Mouse (Mus musculus) limb, embryonic 14.5 days (tissue): ENCODE data around the gene Vasp. TPM values are rescaled to one million over a fixed set of nuclear protein-coding genes. Genes with fewer than 3 reads are reported as not detected.

Experiments
- ATAC-seq: fragments of 200-750 bp; cut with Nextera tagmentation; 2 replicates; pipeline ENCODE4 v1.8.0; 2017; ENCODE audit warnings: low read depth, moderate number of reproducible peaks, moderate TSS enrichment; ENCODE audit not compliant: low FRiP score
- DNase-seq: peaks from one replicate; pipeline ENCODE4 v3.0.0-alpha.2; 2015; ENCODE audit warnings: low spot score
- H3K27ac ChIP-seq: fragments of 300-500 bp; sonication (generic); replicated peaks from 2 replicates; pipeline ENCODE4 v1.5.1; 2014; ENCODE audit warnings: low read depth, mild to moderate bottlenecking, low read length, moderate library complexity, mixed read lengths
- H3K27me3 ChIP-seq: fragments of 300-500 bp; sonication (generic); 2 replicates; pipeline ENCODE4 v1.6.1; 2014; ENCODE audit warnings: low read length, mixed read lengths; ENCODE audit not compliant: control insufficient read depth, insufficient read depth
- H3K36me3 ChIP-seq: fragments of 300-500 bp; sonication (generic); 2 replicates; pipeline ENCODE4 v1.6.1; 2014; ENCODE audit warnings: mild to moderate bottlenecking, low read length, moderate library complexity, mixed read lengths; ENCODE audit not compliant: control insufficient read depth, insufficient read depth
- H3K4me1 ChIP-seq: fragments of 300-500 bp; sonication (generic); 2 replicates; pipeline ENCODE4 v1.6.1; 2014; ENCODE audit warnings: antibody characterized with exemption, low read length, mixed read lengths; ENCODE audit not compliant: control insufficient read depth, insufficient read depth
- H3K4me2 ChIP-seq: fragments of 300-500 bp; sonication (generic); replicated peaks from 2 replicates; pipeline ENCODE4 v1.6.1; 2014; ENCODE audit warnings: low read depth, mild to moderate bottlenecking, low read length, moderate library complexity; ENCODE audit not compliant: severe bottlenecking
- H3K4me3 ChIP-seq: fragments of 300-500 bp; sonication (generic); replicated peaks from 2 replicates; pipeline ENCODE4 v1.5.1; 2014; ENCODE audit warnings: low read length
- H3K9ac ChIP-seq: fragments of 300-500 bp; sonication (generic); 2 replicates; pipeline ENCODE4 v1.6.1; 2014; ENCODE audit warnings: mild to moderate bottlenecking, low read depth, low read length, moderate library complexity; ENCODE audit not compliant: severe bottlenecking
- H3K9me3 ChIP-seq: fragments of 300-500 bp; sonication (generic); 2 replicates; pipeline ENCODE4 v1.6.1; 2016; ENCODE audit warnings: low read length; ENCODE audit not compliant: control insufficient read depth
- POLR2A ChIP-seq: fragments of 200-500 bp; IDR thresholded peaks from 2 replicates; pipeline ENCODE4 v1.8.0; 2012; ENCODE audit warnings: inconsistent platforms, mild to moderate bottlenecking, moderate library complexity, borderline replicate concordance; ENCODE audit not compliant: insufficient read depth, insufficient read length; ENCODE audit errors: extremely low read depth
- WGBS: fragments of 180-500 bp; shearing (Covaris S2); extraction: QIAGEN DNeasy Blood & Tissue Kit; methylation state at CpG from one replicate; pipeline ENCODE4 v1.1.7; 2014; 5-methylcytosine and 5-hydroxymethylcytosine counted together
- polyA plus RNA-seq, 2 experiments: library from polyadenylated mRNA; depleted of rRNA in 1 of 2; stranded (reverse) in 1 of 2; unstranded in 1 of 2; fragments of >200 nt; fragmentation: Nextera tagmentation in 1 of 2; extraction: Ambion mirVana in 1 of 2; gene quantifications; 2 replicates each; pipeline versions ENCODE4 v1.2.1 to v1.2.3; 2012 to 2014

The Vasp gene
- polyA plus RNA-seq, 2 experiments = 66.7 to 126 TPM

GRCm38 (mm10) chr7:19209494-19209893 lies 62.1 kb downstream of the Vasp start:
- Histone ChIP-seq H3K27ac (no peak overlapping the region), H3K9ac (no peak overlapping the region), H3K36me3 (peaks cover 14% of the 10 kb centered on the region; the same call in 1 of the 2 replicates), H3K27me3 (no peaks in the 10 kb centered on the region), H3K9me3 (no peaks in the 10 kb centered on the region), H3K4me2 (no peak overlapping the region), H3K4me1 (peaks cover 14% of the 10 kb centered on the region), H3K4me3 (no peak overlapping the region)
- WGBS = 79% methylated on average over 4 of the region's 4 CpGs
- no peak for TF ChIP-seq POLR2A
- no peak for ATAC-seq
- no peak for DNase-seq

- Histone ChIP-seq H3K9me3 (no peaks in the 10 kb centered on the region), H3K4me2 (no peak overlapping the region)
- 52% methylated on average over 7 of the region's 7 CpGs for WGBS
Measured at GRCm38 (mm10) chr7:19208944-19209472, 62.6 kb downstream of the Vasp start.

GRCm38 (mm10) chr7:19208201-19208910 lies 63.3 kb downstream of the Vasp start:
- DNase-seq = no peak
- Histone ChIP-seq H3K9me3 (no peaks in the 10 kb centered on the region), H3K4me2 (no peak overlapping the region), H3K4me1 (peaks cover 10% of the 10 kb centered on the region), H3K27me3 (no peaks in the 10 kb centered on the region), H3K4me3 (no peak overlapping the region), H3K9ac (no peak overlapping the region), H3K27ac (no peak overlapping the region), H3K36me3 (peaks cover 24% of the 10 kb centered on the region)
- 77% methylated on average over 13 of the region's 13 CpGs for WGBS
- no peak for ATAC-seq
- TF ChIP-seq POLR2A = no peak

More at GRCm38 (mm10) chr7:19208944-19209472, 62.6 kb downstream of the Vasp start:
- Histone ChIP-seq H3K27ac (no peak overlapping the region), H3K4me3 (no peak overlapping the region), H3K4me1 (peaks cover 10% of the 10 kb centered on the region), H3K27me3 (no peaks in the 10 kb centered on the region), H3K9ac (no peak overlapping the region), H3K36me3 (peaks cover 19% of the 10 kb centered on the region)
- no peak for ATAC-seq
- DNase-seq = peak; percentile 68
- TF ChIP-seq POLR2A = no peak

Other genes with a start within 250 kb of the Vasp start
- 5.3 and 6.7 TPM in 2 replicates for gene Foxa3, start 248.3 kb downstream of the Vasp start, polyA plus RNA-seq (2012; rRNA removed)
- gene Foxa3, start 248.3 kb downstream of the Vasp start, polyA plus RNA-seq (2014; fragmentation: Nextera tagmentation; extraction: Ambion mirVana) = 3.1 and 3.2 TPM in 2 replicates
- 97.0 and 113 TPM in 2 replicates for gene Sympk, start 247.4 kb downstream of the Vasp start, polyA plus RNA-seq (2012; rRNA removed)
- gene Sympk, start 247.4 kb downstream of the Vasp start, polyA plus RNA-seq (2014; fragmentation: Nextera tagmentation; extraction: Ambion mirVana) = 23.0 and 27.5 TPM in 2 replicates
- gene Rsph6a, start 217.1 kb downstream of the Vasp start, polyA plus RNA-seq (2012; rRNA removed) = 0.04 and 0.12 TPM in 2 replicates
- not detected in 2 replicates for gene Rsph6a, start 217.1 kb downstream of the Vasp start, polyA plus RNA-seq (2014; fragmentation: Nextera tagmentation; extraction: Ambion mirVana)
- 126 and 167 TPM in 2 replicates for gene Dmwd, start 195.6 kb downstream of the Vasp start, polyA plus RNA-seq (2012; rRNA removed)
- 21.8 and 26.5 TPM in 2 replicates for gene Dmwd, start 195.6 kb downstream of the Vasp start, polyA plus RNA-seq (2014; fragmentation: Nextera tagmentation; extraction: Ambion mirVana)
- 143 and 177 TPM in 2 replicates for gene Dmpk, start 188.0 kb downstream of the Vasp start, polyA plus RNA-seq (2012; rRNA removed)
- gene Dmpk, start 188.0 kb downstream of the Vasp start, polyA plus RNA-seq (2014; fragmentation: Nextera tagmentation; extraction: Ambion mirVana) = 33.1 and 37.1 TPM in 2 replicates
- 103 and 157 TPM in 2 replicates for gene Six5, start 177.2 kb downstream of the Vasp start, polyA plus RNA-seq (2012; rRNA removed)
- gene Six5, start 177.2 kb downstream of the Vasp start, polyA plus RNA-seq (2014; fragmentation: Nextera tagmentation; extraction: Ambion mirVana) = 19.1 and 20.3 TPM in 2 replicates
- 7.0 and 7.7 TPM in 2 replicates for gene Gm4969, start 153.4 kb downstream of the Vasp start, polyA plus RNA-seq (2012; rRNA removed)
- 2.5 and 4.0 TPM in 2 replicates for gene Gm4969, start 153.4 kb downstream of the Vasp start, polyA plus RNA-seq (2014; fragmentation: Nextera tagmentation; extraction: Ambion mirVana)
- 10.6 and 14.6 TPM in 2 replicates for gene Fbxo46, start 152.0 kb downstream of the Vasp start, polyA plus RNA-seq (2012; rRNA removed)
- 9.9 and 11.2 TPM in 2 replicates for gene Fbxo46, start 152.0 kb downstream of the Vasp start, polyA plus RNA-seq (2014; fragmentation: Nextera tagmentation; extraction: Ambion mirVana)
- gene Qpctl, start 122.5 kb downstream of the Vasp start, polyA plus RNA-seq (2012; rRNA removed) = 13.2 and 15.6 TPM in 2 replicates
- gene Qpctl, start 122.5 kb downstream of the Vasp start, polyA plus RNA-seq (2014; fragmentation: Nextera tagmentation; extraction: Ambion mirVana) = 11.1 and 12.1 TPM in 2 replicates
- 71.9 and 151 TPM in 2 replicates for gene Snrpd2, start 122.1 kb downstream of the Vasp start, polyA plus RNA-seq (2012; rRNA removed)
- 130 and 143 TPM in 2 replicates for gene Snrpd2, start 122.1 kb downstream of the Vasp start, polyA plus RNA-seq (2014; fragmentation: Nextera tagmentation; extraction: Ambion mirVana)
- 1.1 and 1.4 TPM in 2 replicates for gene Gipr, start 105.7 kb downstream of the Vasp start, polyA plus RNA-seq (2012; rRNA removed)
- 0.32 TPM in 1 of 2 replicates, not detected in the other for gene Gipr, start 105.7 kb downstream of the Vasp start, polyA plus RNA-seq (2014; fragmentation: Nextera tagmentation; extraction: Ambion mirVana)
- gene Eml2, start 95.4 kb downstream of the Vasp start, polyA plus RNA-seq (2012; rRNA removed) = 38.5 and 49.9 TPM in 2 replicates
- 1.5 and 3.6 TPM in 2 replicates for gene Eml2, start 95.4 kb downstream of the Vasp start, polyA plus RNA-seq (2014; fragmentation: Nextera tagmentation; extraction: Ambion mirVana)
- gene Gpr4, start 59.3 kb downstream of the Vasp start, polyA plus RNA-seq (2012; rRNA removed) = 9.2 and 15.5 TPM in 2 replicates
- gene Gpr4, start 59.3 kb downstream of the Vasp start, polyA plus RNA-seq (2014; fragmentation: Nextera tagmentation; extraction: Ambion mirVana) = 4.0 and 4.4 TPM in 2 replicates
- gene Opa3, start 43.5 kb downstream of the Vasp start, polyA plus RNA-seq (2012; rRNA removed) = 19.6 and 23.6 TPM in 2 replicates
- 27.5 and 31.7 TPM in 2 replicates for gene Opa3, start 43.5 kb downstream of the Vasp start, polyA plus RNA-seq (2014; fragmentation: Nextera tagmentation; extraction: Ambion mirVana)
- gene Ppm1n, start 8.2 kb upstream of the Vasp start, polyA plus RNA-seq (2012; rRNA removed) = not detected in 2 replicates
- gene Ppm1n, start 8.2 kb upstream of the Vasp start, polyA plus RNA-seq (2014; fragmentation: Nextera tagmentation; extraction: Ambion mirVana) = not detected in 2 replicates
- gene Rtn2, start 10.8 kb upstream of the Vasp start, polyA plus RNA-seq (2012; rRNA removed) = 44.3 and 59.4 TPM in 2 replicates
- gene Rtn2, start 10.8 kb upstream of the Vasp start, polyA plus RNA-seq (2014; fragmentation: Nextera tagmentation; extraction: Ambion mirVana) = 22.5 and 30.6 TPM in 2 replicates
- 0.69 and 0.88 TPM in 2 replicates for gene Fosb, start 38.2 kb upstream of the Vasp start, polyA plus RNA-seq (2012; rRNA removed)
- gene Fosb, start 38.2 kb upstream of the Vasp start, polyA plus RNA-seq (2014; fragmentation: Nextera tagmentation; extraction: Ambion mirVana) = 0.14 and 0.28 TPM in 2 replicates
- gene Ercc1, start 73.0 kb upstream of the Vasp start, polyA plus RNA-seq (2012; rRNA removed) = 72.3 and 93.5 TPM in 2 replicates
- gene Ercc1, start 73.0 kb upstream of the Vasp start, polyA plus RNA-seq (2014; fragmentation: Nextera tagmentation; extraction: Ambion mirVana) = 74.3 and 86.1 TPM in 2 replicates
- 13.7 and 19.4 TPM in 2 replicates for gene Cd3eap, start 87.7 kb upstream of the Vasp start, polyA plus RNA-seq (2012; rRNA removed)
- 25.2 and 28.7 TPM in 2 replicates for gene Cd3eap, start 87.7 kb upstream of the Vasp start, polyA plus RNA-seq (2014; fragmentation: Nextera tagmentation; extraction: Ambion mirVana)
- gene Ppp1r13l, start 87.9 kb upstream of the Vasp start, polyA plus RNA-seq (2012; rRNA removed) = 33.8 and 39.3 TPM in 2 replicates
- 15.3 and 16.8 TPM in 2 replicates for gene Ppp1r13l, start 87.9 kb upstream of the Vasp start, polyA plus RNA-seq (2014; fragmentation: Nextera tagmentation; extraction: Ambion mirVana)
- gene Ercc2, start 110.2 kb upstream of the Vasp start, polyA plus RNA-seq (2012; rRNA removed) = 58.1 and 73.8 TPM in 2 replicates
- 11.3 and 12.6 TPM in 2 replicates for gene Ercc2, start 110.2 kb upstream of the Vasp start, polyA plus RNA-seq (2014; fragmentation: Nextera tagmentation; extraction: Ambion mirVana)
- 11.5 and 12.8 TPM in 2 replicates for gene Klc3, start 132.3 kb upstream of the Vasp start, polyA plus RNA-seq (2012; rRNA removed)
- 12.5 and 15.2 TPM in 2 replicates for gene Klc3, start 132.3 kb upstream of the Vasp start, polyA plus RNA-seq (2014; fragmentation: Nextera tagmentation; extraction: Ambion mirVana)
- gene Ckm, start 133.0 kb upstream of the Vasp start, polyA plus RNA-seq (2012; rRNA removed) = 89.9 and 125 TPM in 2 replicates
- 35.4 and 91.5 TPM in 2 replicates for gene Ckm, start 133.0 kb upstream of the Vasp start, polyA plus RNA-seq (2014; fragmentation: Nextera tagmentation; extraction: Ambion mirVana)
- gene Mark4, start 187.0 kb upstream of the Vasp start, polyA plus RNA-seq (2012; rRNA removed) = 34.8 and 39.8 TPM in 2 replicates
- gene Mark4, start 187.0 kb upstream of the Vasp start, polyA plus RNA-seq (2014; fragmentation: Nextera tagmentation; extraction: Ambion mirVana) = 11.5 and 13.3 TPM in 2 replicates
- 3.5 and 4.9 TPM in 2 replicates for gene Exoc3l2, start 191.5 kb upstream of the Vasp start, polyA plus RNA-seq (2012; rRNA removed)
- 1.6 and 1.9 TPM in 2 replicates for gene Exoc3l2, start 191.5 kb upstream of the Vasp start, polyA plus RNA-seq (2014; fragmentation: Nextera tagmentation; extraction: Ambion mirVana)
- 6.2 and 8.8 TPM in 2 replicates for gene Bloc1s3, start 236.6 kb upstream of the Vasp start, polyA plus RNA-seq (2012; rRNA removed)
- gene Bloc1s3, start 236.6 kb upstream of the Vasp start, polyA plus RNA-seq (2014; fragmentation: Nextera tagmentation; extraction: Ambion mirVana) = 1.2 and 1.3 TPM in 2 replicates
- 58.0 and 71.6 TPM in 2 replicates for gene Trappc6a, start 236.6 kb upstream of the Vasp start, polyA plus RNA-seq (2012; rRNA removed)
- gene Trappc6a, start 236.6 kb upstream of the Vasp start, polyA plus RNA-seq (2014; fragmentation: Nextera tagmentation; extraction: Ambion mirVana) = 70.2 and 79.8 TPM in 2 replicates
- gene Nkpd1, start 246.0 kb upstream of the Vasp start, polyA plus RNA-seq (2012; rRNA removed) = 0.29 and 0.36 TPM in 2 replicates
- gene Nkpd1, start 246.0 kb upstream of the Vasp start, polyA plus RNA-seq (2014; fragmentation: Nextera tagmentation; extraction: Ambion mirVana) = 0.17 and 0.22 TPM in 2 replicates